Mouse (Mus musculus) monocyte, adult 5-6 weeks (primary cell): ENCODE measurements around the gene Uhrf1bp1. TPM values are rescaled to one million over a fixed set of nuclear protein-coding genes. Genes with fewer than 3 reads are reported as not detected.
"Not testable (repeated sequence)": the region's sequence is repeated elsewhere in the genome, so short reads cannot be mapped to it uniquely, and the experiment has no call there.

Source experiments
- ATAC-seq: fragments of 153-309, 156-312 bp; replicated peaks from 2 replicates; pipeline ENCODE4 v1.8.0; 2017; ENCODE audit warnings: mild to moderate bottlenecking; ENCODE audit not compliant: low TSS enrichment, insufficient number of reproducible peaks, severe bottlenecking, poor library complexity, low FRiP score
- total RNA-seq: library from RNA; stranded (forward); fragments of 200-1000, 200-491, 200-594 nt; gene quantifications from 3 replicates; pipeline ENCODE4 v1.2.3, GENCODE M21; 2017

Gene Uhrf1bp1
- total RNA-seq, 1 experiment from 2014 or later = 3.9 TPM

DNA sequence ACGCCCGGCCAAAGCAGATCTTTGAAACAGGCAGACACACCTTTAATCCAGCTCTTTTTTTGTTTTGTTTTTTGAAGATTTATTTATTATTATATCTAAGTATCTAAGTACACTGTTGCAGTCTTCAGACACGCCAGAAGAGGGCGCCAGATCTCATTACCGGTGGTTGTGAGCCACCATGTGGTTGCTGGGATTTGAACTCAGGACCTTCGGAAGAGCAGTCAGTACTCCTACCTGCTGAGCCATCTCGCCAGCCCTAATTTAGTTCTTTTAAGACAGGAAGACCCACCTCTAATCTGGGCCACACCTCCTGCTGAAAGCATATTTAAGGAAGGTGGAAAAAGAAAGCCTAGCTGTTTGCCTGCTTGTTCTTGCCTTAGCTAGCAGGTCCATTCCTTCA lies 25.8 kb upstream of the Uhrf1bp1 start:
- no peak for ATAC-seq

DNA sequence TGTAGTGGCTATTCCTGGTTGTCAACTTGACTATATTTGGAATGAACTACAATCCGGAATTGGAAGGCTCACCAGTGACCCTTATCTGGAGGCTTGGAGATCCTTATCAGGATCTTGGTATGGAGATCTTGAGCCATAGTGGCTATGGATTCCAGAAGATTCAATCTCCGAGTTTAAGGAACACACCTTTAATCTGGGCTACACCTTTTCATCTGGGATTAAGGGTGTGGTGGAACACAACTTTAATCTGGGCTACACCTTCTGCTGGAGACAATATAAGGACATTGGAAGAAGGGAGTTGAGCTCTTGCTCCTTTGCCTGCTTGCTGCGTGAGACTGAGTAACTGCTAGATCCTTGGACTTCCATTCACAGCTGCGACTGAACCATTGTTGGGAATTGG lies 18.4 kb upstream of the Uhrf1bp1 start, which contains the start of gene Snrpc:
Gene Snrpc (plus strand): TSS at position 301 of the 400 bp plus-strand sequence.
- not testable (repeated sequence) for ATAC-seq

DNA sequence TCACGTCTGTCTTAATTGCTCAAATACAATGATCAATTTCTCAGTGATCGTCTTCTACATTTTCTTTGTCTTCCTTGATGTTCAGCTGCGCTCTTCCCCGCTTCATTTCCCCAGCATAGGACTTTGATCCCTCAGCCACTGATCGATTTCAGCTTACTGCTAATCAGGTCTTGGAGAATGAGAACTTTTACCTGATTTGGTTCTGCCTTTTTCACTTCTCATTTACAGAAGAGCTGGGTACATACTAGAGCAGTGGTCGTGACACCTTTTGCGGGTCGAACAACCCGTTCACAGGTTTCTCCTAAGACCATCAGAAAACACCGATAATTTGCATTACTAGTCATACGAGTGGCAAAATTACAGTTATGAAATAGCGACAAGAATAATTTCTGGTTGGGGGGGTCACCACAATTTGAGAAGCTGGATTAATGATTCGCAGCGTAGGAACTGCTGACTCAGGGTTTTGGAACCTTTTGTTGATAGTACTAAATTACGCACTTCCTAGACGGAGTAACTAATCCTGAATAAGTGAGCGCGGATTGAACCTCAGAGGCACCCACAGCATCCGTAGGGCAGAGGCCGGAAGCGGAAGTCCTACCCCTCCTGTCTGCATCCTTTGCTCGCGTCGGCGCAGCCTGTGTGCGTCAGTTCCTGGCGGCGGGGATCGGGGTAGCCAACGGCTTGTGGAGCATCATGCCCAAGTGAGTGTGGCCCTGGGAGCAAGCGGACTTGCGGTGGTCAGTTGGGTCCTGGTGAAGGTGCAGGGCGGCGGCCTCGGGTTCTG lies 16.6 kb upstream of the Uhrf1bp1 start:
- ATAC-seq = peak; percentile 100

DNA sequence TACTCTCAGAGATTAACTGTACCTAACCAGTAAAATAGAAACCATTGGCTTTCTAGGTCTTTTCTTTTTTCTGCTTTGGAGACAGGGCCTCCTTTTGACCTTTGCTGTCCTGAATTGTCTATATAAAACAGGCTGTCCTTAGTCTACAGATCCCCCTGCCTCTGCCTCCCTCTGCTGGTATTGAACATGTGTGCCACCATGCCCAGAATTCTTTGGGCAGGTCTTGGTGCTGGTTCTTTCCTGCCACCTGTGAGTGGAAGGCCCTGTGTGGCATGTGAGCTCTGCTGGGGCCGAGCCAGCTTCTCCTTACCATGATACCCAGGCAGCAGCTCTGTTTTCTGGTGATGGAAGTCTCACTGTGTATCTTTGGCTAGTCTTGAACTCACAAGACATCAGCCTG lies 7.9 kb upstream of the Uhrf1bp1 start:
- ATAC-seq = no peak

DNA sequence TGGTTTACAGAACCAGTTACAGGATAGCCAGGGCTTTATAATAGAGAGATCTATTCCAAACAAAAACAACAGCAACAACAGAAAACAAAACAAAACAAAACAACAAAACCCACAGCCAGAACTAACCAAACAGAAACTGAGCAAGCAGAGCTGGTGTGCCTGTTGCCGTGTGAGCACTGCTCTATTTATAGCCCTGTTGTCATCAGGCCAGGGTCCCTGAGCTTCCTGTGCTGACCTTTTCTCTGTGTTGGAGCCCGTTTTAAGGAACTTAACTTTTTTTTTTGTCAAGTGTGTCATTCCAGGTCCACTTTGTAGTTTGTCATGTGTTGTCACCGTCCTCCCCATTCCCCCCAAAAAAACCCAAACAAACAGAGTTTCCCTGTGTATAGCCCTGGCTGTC lies 5.2 kb upstream of the Uhrf1bp1 start:
- ATAC-seq = peak; percentile 72

DNA sequence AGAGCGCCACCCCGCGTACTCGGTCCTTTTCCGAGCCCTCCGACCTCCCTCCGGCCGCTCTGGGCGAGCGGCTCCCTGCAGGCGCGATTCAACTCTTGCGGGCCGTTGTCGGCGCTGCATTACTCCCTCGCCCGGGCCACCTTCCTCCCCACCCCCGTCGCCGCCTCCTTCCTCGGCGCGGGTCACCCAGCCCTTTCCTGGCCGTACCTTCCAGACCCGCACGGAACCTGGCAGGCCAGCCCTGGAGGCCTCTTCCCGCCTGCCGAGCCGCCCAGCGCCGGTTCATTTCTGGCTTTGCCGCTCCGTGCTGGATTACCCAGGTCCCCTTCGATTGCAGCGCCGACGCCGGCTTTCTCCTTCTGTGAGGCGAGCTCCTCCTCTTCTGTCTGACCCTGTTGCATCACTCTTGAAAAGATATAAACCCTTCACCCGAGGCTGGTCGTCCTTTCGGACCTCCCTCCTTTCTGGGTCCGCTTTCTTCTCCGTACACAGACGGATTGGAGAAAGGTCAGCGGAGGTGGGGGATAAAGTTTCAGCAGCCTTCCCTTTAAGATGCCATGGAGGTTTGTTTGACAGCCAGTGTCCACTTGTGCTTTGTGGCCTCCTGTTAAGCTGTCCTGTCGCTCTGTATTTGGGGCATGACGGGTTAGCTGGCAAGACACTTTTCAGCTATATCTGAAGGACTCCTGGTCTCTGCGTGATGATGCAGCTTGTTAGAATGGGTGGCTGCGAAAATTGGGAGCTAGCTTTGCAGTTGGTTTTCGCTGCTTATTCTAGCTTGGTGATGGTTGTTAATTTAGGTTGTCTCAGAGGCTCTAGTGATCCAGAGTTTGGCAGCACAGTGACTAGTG lies 782 bp downstream of the Uhrf1bp1 start:
- peak; percentile 42 for ATAC-seq

DNA sequence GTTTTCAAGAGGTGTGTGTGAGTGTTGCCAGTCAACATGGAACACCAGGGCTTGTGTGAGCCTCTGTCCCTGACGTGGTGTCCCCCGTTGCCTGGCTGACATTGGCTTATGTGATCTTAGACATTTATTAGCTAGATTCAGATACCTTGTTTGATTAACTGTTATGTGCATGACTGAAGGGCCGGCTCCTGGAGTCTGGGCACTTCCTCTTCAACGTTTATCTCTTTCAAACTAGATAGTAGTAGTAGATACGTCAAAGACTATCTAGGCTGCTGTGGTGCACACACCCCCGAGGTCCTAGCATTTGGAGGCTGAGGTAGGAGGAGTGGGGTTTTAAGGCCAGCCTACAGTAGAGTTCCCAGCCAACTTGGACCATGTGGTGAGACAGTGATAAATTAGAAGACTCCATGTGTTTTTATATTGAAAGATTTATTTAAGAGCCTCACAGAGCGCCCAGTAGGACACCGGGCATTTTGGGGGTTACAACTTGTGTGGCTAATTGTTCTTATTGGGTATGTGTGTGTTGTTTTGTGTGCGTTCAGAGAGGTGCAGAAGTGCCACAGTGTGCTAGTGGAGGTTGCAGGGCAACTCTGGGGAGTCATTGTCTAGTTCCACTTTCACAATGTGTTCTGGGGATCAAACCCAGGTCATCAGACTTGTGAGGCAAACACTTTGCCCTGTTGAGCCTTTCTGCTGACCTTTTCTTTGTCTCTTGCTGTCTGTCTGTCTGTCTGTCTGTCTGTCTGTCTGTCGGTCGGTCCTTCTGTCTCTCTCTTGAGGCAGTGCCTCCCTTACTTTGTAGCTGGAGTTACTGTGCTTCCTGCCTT lies 1.6 kb downstream of the Uhrf1bp1 start:
- ATAC-seq = peak; percentile 33; the same call in 1 of the 2 replicates

DNA sequence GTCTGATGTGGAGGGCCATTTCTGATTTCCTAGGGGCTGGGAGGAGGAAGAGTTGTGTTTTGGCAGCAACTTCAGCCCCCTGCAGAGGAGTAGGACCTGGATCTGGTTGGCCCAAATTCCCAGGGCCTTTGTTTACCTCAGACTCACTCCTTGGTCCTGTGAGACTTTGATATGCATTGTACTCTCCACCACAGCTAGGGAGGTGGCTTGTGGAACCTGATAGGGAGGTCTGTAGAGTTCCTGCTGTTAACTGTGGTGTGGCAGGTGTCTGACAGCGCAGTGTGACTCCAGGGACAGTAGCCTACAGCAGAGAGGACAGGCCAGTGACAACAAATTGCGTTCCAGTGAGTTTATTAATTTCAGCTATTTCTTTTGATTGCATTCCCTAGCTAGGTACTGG lies 2.9 kb downstream of the Uhrf1bp1 start:
- ATAC-seq = no peak

DNA sequence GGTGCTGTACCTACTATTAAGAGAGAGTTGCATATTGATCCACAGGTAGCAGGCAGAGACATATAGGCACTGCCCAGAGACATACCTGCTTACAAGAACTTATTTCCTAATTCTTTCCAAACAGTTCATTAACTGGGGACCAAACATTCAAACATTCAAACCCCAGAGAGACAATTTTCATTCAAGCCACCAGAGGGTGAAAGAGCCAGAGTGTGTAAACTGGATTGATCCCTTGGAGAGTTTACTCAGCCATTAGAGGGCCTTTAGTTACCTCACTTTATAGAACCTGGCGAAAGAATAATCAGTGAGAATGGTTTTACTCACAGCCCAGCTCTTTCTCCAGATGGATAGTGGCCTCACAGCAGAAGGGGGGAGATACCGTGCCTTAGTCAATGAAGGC lies 9.2 kb downstream of the Uhrf1bp1 start:
- ATAC-seq = no peak

DNA sequence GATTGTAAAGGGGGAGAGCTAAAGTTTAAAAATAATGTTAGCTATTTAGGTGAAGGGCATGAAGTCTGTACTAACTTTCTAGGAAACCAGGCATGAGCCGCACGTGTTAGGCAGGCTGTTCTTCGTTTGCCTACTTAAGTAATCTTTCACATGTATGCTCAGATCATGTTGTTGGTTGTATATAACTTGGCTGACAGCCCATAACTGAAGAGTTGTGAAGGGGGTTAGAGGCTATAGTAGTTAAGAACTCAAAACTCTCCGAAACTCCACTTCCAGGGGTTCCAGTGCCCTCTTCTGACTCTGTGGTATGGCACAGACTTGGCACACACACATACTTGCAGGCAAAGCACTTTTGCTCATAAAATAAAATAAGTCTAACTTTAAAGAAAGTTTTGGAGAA lies 10.5 kb downstream of the Uhrf1bp1 start:
- no peak for ATAC-seq

DNA sequence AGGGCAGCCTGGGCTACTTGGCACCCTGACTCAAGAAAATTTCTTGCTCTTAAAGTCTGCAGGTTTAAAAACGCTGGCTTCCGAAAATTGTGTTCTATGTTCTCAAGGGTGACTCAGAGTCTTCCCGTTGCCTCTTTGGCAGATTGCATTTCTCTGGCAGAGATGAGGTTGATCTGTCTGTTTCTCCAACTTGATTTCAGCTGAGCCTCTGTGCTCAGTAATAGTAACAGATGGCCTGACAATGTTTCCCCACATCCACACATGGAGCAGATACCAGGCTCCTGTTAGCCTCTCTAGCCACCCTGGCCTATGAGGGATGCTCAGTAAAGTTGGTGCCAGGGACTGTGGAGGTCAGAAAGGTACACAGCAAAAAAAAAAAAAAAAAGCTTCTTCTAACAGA lies 15.6 kb downstream of the Uhrf1bp1 start:
- ATAC-seq = no peak

DNA sequence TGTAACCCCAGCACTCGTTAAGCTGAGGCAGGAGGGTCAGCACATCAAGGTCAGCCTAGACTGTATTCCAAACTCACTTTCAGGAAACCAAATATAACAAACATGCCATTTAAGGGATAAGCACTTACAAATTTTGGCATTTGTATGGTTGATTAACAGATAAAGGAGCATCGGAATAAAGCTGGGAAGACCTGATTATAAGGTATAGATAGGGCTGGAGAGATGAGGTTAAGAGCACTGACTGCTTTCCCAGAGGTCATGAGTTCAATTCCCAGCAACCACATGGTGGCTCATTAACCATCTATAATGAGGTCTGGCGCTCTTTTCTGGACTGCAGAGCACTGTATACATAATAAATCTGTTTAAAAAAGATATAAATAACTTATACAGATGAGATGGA lies 17.3 kb downstream of the Uhrf1bp1 start:
- no peak for ATAC-seq

DNA sequence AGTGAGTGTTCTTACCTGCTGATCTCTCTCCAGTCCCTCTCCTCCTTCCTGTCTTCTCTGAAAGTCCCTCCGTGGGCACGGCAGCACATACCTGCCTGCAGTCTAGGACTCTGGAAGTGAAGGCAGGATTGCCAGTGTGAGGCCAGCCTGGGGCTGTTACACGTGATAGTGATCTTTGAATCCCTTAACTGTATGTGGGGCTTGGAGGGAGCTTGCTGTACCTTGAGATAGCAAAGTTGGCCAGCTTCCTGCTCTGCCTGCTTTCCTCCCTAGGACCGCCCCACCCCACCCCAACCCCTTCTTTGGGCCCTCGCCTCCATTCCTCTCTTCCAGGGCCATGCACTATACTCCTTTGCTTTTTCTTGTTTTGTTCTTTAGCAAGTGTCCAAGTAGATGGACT lies 18.3 kb downstream of the Uhrf1bp1 start:
- no peak for ATAC-seq

DNA sequence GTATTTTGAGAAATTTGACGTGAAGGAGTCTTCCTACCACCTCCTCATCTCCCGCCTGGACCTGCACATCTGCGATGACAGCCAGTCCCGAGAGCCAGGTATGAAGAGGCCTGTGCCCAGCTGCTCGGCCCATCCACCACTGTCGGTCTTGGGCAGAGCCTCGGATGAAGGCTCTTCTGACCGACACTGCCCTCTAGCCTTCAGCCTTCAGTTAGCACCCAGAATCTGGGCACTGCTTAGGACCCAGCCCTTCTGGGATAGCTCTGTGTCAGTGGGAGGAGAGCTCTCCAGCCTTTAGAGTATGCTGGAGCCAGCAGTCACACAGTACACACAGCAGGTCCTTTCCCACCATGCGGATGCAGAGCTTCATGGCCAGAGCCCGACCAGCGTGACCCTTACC lies 25.3 kb downstream of the Uhrf1bp1 start:
- ATAC-seq = no peak

DNA sequence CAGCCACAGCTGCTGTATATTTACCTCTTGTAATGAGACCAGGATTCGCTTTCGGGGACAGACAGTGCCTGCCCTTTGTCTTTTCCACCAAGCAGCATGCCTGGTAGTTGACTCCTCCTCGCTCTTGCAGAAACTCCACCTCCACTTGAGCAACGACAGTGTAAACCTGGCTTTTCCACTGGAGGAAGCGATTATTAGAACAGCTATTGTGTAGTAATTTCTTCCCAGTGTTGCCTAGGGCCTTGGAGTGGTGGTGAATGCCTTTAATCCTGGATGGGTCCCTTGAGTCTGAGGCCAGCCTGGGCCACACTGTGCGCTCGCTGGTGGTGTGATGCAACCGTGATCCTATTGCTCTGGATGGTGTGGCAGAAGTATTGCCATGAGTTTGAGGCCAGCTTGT lies 26.9 kb downstream of the Uhrf1bp1 start:
- no peak for ATAC-seq

DNA sequence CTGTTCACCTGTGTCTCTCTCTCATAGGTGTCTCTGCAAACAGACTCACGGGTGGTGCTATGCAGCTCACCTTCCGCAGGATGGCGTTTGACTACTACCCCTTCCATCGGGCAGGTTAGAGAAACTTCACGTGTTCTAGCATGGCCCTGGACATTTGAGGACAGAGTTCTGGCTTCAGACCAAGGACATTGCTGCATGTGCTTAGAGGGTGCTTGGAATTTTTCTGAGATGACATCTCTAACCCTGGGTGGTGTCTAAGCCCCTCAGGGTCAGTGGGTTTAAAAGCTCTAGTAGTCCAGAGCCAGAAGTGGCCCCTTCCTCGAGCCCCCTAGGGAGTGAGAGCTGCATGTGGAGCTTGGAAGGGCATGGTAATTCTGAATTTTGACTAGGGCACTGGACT lies 27.8 kb downstream of the Uhrf1bp1 start:
- no peak for ATAC-seq

DNA sequence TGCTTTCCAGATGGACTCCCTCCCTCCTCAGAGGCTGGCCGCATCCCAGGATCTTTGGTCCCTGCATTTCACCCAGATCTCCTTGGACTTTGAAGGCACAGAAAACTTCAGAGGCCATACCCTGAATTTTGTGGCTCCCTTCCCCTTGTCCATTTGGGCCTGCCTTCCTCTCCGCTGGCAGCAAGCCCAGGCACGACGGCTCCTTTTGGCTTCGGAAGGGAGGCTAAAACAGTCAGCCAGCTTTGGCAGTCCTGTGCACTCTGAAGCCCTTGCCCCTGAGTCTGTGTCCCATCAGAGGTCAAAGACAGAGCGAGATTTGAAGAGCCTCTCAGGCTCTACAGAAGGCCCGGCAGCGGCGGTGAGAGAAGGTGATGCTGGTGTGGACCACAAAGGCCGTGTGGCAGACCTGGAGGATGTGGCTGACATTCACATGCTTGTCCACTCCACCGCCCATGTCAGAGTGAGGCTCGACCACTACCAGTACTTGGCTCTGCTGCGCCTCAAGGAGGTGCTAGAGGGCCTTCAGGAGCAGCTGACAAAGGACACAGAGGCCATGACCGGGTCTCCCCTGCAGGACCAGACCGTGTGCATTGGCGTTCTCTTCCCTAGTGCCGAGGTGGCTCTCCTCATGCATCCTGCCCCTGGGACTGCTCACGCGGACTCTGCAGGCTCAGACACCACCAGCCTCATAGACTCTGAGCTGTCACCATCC lies 30.4 kb downstream of the Uhrf1bp1 start:
- ATAC-seq = no peak

DNA sequence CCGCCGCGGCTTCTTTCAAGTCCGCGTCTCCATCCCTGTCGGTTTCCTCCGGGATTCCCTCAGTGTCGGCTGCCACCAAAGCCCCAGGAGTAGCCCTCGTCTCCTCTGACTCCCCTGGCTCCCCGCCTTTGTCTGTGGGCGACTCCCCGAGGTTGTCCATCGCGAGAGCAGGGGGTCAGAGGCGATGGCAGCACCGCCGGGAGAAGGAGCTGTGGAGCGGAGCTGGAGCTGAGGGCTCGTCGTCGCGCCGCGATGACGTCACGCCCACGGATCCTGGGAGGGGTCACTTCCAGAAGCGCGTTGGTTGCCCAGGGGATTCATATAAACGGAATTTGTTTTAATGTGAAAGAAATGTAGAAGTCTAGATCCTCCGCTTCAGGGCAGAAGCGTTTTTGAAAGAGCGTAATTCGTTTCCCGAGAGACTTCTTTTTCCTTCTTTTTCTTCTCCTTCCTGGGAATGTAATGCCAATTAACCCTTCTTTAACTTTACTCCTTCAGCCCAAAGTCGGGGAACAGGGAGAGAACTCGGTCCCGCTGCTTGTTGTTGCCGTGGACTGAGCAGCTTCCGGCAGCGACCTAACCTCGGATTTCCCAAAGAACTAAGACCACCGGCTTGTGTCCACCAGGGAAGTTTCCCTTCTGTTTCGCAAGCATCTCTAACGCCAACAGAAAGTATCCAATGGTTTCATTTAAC lies 51.4 kb downstream of the Uhrf1bp1 start:
- peak; percentile 60 for ATAC-seq
